Mouse (Mus musculus) fat pad, adult 2 months (tissue): ENCODE measurements around the gene Kalrn.

Experiments used
- DNase-seq: peaks from one replicate; pipeline ENCODE4 v3.0.0-alpha.2; 2011; ENCODE audit warnings: low read depth, low spot score; ENCODE audit errors: extremely low read depth

Gene Kalrn

GRCm38 (mm10) chr16:34047543-34047942, 525.8 kb downstream of the Kalrn start:
- no peak for DNase-seq

DNA sequence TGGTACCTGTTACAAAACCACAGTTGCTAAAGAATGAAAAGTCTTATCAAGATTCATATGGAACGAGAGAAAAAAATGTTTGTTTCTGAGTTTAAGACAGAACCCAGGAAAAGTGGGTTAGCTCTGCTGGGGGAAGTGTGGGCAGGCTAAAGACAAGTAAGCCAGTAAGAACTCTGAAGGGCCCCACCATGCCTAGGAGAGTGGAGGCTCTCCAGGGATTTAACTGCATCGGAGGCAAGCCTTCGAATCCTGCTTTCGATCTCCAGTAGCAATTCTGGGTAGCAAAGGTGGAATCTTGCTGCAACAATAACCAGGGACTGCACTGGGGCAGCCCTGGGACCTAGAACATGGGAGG, 526.3 kb downstream of the Kalrn start:
- DNase-seq = no peak

GRCm38 (mm10) chr16:34046268-34047005, 526.9 kb downstream of the Kalrn start:
- DNase-seq = no peak

GRCm38 (mm10) chr16:34044539-34044938, 528.8 kb downstream of the Kalrn start:
- no peak for DNase-seq

DNA sequence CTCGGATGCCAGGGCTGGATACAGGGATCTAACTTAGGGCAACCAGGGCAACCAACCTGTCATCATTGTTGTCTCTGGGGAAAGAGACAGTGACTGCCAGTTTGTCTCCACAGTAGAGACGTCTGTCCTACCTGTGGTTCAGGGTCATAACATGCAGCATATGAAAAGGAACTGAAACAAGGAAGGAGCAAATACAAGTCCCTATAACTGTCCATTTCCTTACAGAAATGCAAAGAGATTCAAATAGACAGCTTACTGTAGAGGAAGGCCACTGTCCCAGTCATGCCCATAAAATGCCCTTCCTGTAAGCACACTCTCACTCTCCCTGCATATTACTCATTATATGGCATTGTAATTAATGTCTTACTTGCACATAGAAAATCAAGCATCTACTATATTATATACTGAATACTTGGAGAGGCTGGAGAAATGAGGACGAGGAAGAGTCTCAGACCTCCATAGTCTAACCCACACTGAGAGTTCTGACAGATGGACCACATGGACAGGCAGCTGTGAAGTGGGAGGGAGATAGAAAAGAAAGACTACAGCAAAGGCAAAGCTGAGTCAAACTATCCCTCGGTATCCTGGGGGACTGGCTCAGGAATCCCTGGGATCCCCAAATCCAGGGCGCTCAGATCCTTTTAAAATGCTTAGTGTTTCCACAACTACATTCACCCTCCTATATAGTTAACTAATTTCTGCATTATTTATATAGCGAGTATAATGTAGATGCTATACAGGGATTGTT, 530.1 kb downstream of the Kalrn start:
- no peak for DNase-seq

DNA sequence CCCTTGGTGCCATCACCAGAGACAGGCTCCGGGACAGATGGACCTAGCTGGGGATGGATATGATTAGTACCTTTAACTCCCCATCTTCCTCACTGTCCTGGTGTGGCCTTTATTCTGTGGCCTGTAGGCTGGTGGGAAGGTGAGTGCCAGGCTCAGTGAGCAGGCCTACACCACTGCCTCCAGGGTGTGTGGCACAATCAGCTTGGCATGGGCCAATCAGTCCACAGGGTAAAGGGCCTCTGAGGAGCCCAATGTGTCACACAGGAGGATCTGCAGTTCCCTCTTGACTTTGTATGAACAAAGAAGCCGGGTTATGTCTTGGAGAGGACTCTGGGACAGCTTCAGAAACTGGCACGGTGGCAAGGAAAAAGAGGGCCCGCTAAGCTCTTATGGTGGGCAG, 530.7 kb downstream of the Kalrn start:
- no peak for DNase-seq

DNA sequence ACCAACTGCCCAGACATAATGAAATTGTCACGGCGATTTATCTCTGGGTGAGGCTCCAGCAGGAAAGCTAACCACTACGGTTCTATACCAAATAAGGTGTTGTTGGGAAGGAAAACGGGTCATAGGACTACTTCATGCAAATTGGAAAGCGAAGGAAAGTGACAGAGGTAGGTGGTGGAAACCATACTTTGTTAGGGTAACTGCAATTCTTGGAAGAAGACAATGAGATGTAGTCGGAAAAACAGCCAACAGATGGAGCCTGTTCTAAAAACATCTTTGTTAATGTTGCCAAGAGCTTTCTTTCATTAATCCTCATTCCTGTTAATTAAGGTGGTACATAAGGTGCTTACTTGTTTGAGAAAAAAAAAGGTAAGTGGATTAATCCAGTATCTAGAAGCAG, 533.1 kb downstream of the Kalrn start:
- DNase-seq = no peak

- DNase-seq = no peak
These were observed 533.6 kb downstream of the Kalrn start for GRCm38 (mm10) chr16:34039736-34040135.

DNA sequence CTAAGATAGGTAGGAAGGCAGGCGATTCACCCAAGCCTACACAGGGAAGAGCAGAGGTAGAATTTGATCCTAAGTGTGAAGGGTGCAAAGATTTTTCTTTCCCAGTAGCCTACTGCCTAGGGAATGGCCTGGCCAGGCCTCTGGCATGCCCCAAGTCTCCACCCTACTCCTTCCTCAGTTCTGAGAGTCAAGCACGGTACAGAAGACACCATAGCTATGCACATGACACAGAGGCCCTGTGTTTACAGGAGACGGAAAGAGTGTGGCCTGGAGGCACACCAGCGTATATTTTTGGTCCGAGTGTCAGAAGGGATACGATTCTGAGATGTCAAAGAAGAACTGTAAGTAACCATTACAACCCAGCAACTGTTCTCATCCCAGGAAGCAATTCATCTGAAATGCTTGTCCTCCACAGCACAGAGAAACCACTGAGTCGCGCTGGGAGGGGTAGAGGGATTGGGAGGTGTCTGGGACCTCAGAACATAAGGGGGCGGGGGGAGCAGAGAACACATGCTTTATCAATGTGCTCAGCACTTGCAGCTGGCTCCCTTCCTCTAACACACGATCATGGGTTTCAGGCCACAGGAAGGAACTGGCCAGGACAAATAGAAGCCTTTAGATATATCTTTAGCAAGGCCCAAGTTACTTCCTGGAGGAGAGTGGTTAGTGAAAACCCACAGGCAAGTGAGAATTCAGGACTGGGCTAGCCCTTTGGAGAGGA, 536.8 kb downstream of the Kalrn start:
- no peak for DNase-seq

DNA sequence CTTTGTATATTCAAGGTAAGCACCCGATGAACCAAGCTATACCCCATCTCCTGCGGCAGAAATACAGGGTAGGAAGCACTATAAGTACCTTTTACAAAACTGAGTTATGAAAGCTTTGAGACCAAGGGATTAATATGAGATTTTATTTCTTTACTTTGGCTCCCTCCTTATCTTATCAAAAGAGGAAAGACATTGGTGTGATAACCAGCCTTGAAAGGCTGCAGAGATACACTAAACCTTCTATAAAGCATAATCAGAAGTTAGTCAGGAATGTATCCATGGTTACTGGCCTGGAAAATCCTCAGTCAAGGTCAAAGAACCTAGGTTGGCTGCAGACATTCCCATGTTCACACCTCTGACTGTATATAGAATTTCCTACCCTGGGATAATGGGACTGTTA, 537.6 kb downstream of the Kalrn start:
- DNase-seq = no peak

DNA sequence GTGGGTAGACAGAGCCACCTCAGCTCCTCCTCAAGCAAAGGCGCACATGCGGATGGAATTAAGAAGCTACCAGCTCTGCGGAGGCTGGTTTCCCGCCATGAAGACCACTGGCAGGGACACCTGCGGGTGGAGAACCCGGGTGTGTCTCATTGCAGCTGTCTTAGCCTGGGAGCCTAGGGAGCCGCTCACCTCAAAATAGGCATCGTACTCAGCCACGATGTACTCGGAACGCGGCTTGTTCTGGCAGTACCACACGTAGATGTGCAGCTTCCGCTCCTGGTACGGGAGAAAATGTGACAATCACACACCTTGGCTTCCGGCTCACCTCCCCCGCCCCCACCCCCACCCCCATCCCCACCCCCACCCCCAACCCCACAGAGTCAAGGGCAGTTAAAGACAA, 539.1 kb downstream of the Kalrn start:
- DNase-seq = no peak

DNA sequence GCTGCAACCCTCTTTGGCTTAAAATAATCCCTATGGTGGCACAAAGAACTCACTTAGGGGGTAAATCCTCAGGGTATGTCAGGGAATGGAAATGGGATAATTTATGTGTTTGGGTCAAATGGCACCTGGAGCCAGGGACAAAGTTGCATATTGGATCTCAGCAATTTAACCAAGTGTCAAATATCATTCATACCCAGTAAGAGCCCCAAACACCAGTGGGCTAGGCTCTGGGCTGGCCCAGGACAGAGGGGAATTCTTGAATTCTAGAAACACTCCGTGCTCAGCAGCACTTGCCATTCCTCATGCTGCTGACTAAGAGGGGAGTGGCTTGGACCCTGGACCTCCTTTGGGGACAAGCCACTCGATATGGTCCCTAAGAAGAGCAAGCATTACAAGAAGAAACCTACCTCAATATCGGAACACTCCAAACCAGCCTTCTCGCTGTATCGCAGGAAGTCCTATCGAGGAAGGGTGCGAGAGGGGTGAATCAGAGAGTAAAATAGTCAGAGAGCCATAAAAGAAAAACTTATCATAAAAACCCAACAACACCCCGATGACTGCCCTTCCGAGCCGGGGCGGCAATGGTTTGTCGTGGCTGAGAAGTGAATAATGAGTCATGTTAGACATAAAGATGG, 541.2 kb downstream of the Kalrn start:
- DNase-seq = no peak

- DNase-seq = no peak
These were observed 541.8 kb downstream of the Kalrn start for GRCm38 (mm10) chr16:34031565-34031964.

DNA sequence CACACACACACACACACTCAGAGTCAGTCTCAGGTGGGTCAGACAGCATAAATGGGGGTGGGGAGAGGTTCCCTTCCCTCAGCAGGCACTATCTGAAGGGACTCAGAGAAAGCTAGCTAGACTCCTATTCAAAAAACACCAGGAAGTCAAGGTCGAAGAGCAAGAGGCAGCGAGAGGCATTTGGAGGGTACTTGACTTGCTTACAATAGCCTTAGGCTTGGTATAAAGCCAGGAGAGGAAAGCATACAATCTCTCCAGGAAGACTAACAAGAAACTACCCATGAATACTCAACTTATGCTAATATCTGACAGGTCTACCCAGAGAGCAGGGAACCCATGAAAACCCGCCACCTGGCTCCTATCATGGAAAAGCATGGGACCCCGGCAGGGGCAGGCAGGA, 543.0 kb downstream of the Kalrn start:
- no peak for DNase-seq

DNA sequence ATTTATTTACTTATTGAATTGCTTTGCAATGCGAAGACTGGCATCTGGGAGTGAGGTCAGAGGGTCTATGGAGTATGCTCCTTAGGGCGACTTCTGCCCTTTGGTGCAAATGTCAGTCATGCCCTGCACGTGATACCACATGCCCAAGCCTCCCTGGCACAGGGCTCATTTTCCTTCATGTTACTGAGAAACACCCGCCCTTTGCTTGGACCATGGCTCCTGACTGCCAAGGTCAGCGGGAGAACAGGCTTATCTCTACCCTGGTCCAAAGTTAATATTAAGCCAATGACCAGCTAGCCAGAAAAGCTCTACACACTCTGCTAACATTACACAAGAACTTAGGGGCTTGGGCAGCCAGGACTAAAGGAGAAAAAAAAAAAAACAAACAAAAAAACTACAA, 543.5 kb downstream of the Kalrn start:
- no peak for DNase-seq

DNA sequence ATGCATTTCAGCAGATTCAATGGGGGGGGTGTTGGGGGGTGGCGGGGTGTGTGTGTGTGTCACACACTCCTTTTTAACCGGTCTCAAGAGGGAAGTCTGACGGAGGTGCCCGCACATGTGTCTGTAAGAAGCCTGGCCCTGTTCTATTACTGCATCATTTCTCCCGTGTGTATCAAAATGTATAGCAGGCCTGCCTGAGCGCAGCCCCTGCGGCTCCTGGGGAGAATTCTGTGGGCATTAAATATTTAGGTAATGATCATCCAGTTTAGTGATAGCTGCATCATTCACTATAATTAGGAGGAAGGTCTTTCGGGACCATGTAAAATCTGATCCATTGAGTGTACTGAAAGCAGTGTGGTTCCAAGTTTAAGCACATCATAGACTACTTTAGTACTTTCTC, 556.1 kb downstream of the Kalrn start:
- DNase-seq = no peak

DNA sequence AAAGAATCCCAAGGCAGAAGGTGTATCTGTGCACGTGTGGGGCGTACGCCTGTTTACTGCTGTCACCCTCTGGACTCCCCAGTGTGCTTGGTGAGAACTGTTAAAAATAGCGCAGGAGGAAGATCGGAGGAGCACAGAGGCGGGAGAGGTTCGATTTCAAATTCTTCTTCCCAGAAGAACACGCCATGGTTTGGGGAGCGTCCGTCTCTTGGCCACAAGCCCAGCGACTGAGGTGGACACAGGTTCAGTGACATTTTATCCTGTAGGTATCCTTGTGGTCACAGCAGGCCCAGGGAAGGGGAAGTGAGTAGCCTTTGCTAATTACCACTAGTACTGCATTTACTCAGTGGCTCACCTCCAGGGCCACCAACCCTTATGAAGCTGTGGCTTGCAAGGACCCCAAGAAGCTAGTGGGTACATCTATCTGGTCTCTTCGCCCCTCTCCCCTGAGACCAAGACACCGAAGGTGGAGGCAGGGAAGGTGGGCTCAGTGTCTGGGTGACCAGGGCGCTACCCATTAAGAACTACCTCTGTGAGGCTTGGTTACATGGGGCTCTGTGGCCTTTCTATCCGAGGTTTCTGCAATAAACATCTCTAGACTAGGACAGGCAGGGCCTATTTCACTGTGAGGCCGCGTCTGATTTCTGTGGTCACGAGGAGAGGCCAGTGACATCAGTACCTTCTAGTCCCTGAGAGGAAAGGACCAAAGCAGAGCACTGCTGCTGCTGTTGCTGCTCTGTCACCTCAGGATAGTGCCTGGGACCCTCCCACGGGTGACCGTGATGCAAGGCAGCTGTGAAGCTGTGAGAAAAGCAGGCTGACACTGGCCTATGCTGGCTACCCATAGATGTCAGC, 561.1 kb downstream of the Kalrn start:
- DNase-seq = no peak

GRCm38 (mm10) chr16:34009567-34009966, 563.8 kb downstream of the Kalrn start:
- no peak for DNase-seq

- no peak for DNase-seq
These were observed 567.3 kb downstream of the Kalrn start for GRCm38 (mm10) chr16:34005986-34006385.

- DNase-seq = no peak
These were observed 569.2 kb downstream of the Kalrn start for GRCm38 (mm10) chr16:34004128-34004578.
